Mouse (Mus musculus) common myeloid progenitor, adult 5-6 weeks (primary cell): ENCODE results near the gene Rad51b. TPM values are rescaled to one million over a fixed set of nuclear protein-coding genes. Genes with fewer than 3 reads are reported as not detected.

Source experiments
- ATAC-seq: replicated peaks from 2 replicates; pipeline ENCODE4 v1.8.0; 2016; ENCODE audit warnings: low read depth, mild to moderate bottlenecking, moderate TSS enrichment, inconsistent platforms; ENCODE audit not compliant: poor library complexity, severe bottlenecking
- total RNA-seq: library from RNA; stranded (forward); fragments of 200-1000, 187-1606 nt; gene quantifications from 2 replicates; pipeline ENCODE4 v1.2.3, GENCODE M21; 2017

The Rad51b gene
- total RNA-seq, 1 experiment from 2014 or later, result 10.8 TPM

GRCm38 (mm10) chr12:79550049-79550682, 253.1 kb downstream of the Rad51b start:
- ATAC-seq, result no peak

- no peak for ATAC-seq
Measured at GRCm38 (mm10) chr12:79551274-79551673, 254.2 kb downstream of the Rad51b start.

GRCm38 (mm10) chr12:79553056-79553455, 256.0 kb downstream of the Rad51b start:
- ATAC-seq, result no peak

- no peak for ATAC-seq
Measured at GRCm38 (mm10) chr12:79557904-79558303, 260.8 kb downstream of the Rad51b start.

- ATAC-seq, result no peak
Measured at GRCm38 (mm10) chr12:79558711-79559110, 261.6 kb downstream of the Rad51b start.

GRCm38 (mm10) chr12:79559410-79560015, 262.4 kb downstream of the Rad51b start:
- ATAC-seq, result no peak

- ATAC-seq, result no peak
Measured at GRCm38 (mm10) chr12:79560084-79560699, 263.1 kb downstream of the Rad51b start.

- no peak for ATAC-seq
Measured at GRCm38 (mm10) chr12:79560893-79561292, 263.8 kb downstream of the Rad51b start.

- no peak for ATAC-seq
Measured at GRCm38 (mm10) chr12:79574159-79575040, 277.3 kb downstream of the Rad51b start.

GRCm38 (mm10) chr12:79575041-79575541, 278.0 kb downstream of the Rad51b start:
- ATAC-seq, result no peak

GRCm38 (mm10) chr12:79577525-79577924, 280.4 kb downstream of the Rad51b start:
- ATAC-seq, result no peak

- no peak for ATAC-seq
Measured at GRCm38 (mm10) chr12:79579018-79579585, 282.0 kb downstream of the Rad51b start.

GRCm38 (mm10) chr12:79579837-79580236, 282.8 kb downstream of the Rad51b start:
- no peak for ATAC-seq

- ATAC-seq, result no peak
Measured at GRCm38 (mm10) chr12:79584556-79585307, 287.6 kb downstream of the Rad51b start.

GRCm38 (mm10) chr12:79585336-79585735, 288.3 kb downstream of the Rad51b start:
- ATAC-seq, result no peak

- no peak for ATAC-seq
Measured at GRCm38 (mm10) chr12:79588831-79589230, 291.7 kb downstream of the Rad51b start.

- no peak for ATAC-seq
Measured at GRCm38 (mm10) chr12:79592206-79592605, 295.1 kb downstream of the Rad51b start.

GRCm38 (mm10) chr12:79596842-79597241, 299.8 kb downstream of the Rad51b start:
- ATAC-seq, result no peak

- no peak for ATAC-seq
Measured at GRCm38 (mm10) chr12:79597351-79597750, 300.3 kb downstream of the Rad51b start.
